Mouse (Mus musculus): Measurements from ENCODE around the gene Gm10188. TPM values are rescaled to one million over a fixed set of nuclear protein-coding genes. Genes with fewer than 3 reads are reported as not detected.
A peak's percentile ranks its signal among the peaks of the same experiment; 100 is the strongest.

Gm10188 gene
- polyA plus RNA-seq (2011; ENCODE audit: insufficient read depth, insufficient read length, low read depth, missing spikeins) = not detected in 2 replicates

GRCm38 (mm10) chr1:132229667-132230066 is at the start of gene Gm10188:
Gm10188 (minus strand) TSS chr1:132229767.
- no peak within 1 kb of the TSS for H3K4me3 ChIP-seq (ENCODE audit: low read depth, low read length)
- H3K4me1 ChIP-seq (ENCODE audit: control insufficient read depth, insufficient read depth, low read length) = no peaks in the 10 kb centered on the region
- no peak within 1 kb of the TSS for H3K27ac ChIP-seq (ENCODE audit: insufficient read depth, low read length)
- H3K27me3 ChIP-seq (ENCODE audit: control insufficient read depth, insufficient read depth, low read length, poor library complexity, severe bottlenecking) = no peaks in the 10 kb centered on the region
- no peak within 1 kb of the TSS for H3K9ac ChIP-seq (ENCODE audit: low read depth, poor library complexity, severe bottlenecking)
- H3K36me3 ChIP-seq (ENCODE audit: control insufficient read depth, insufficient read depth, low read length, poor library complexity, severe bottlenecking) = no peaks in the 10 kb centered on the region
- TF ChIP-seq POLR2A (IDR thresholded peaks at IDR 0.05; ENCODE audit: insufficient read depth, low read length) = no peak
- TF ChIP-seq EP300 (IDR thresholded peaks at IDR 0.05; ENCODE audit: insufficient read depth, low read depth, low read length) = no peak
- no peak for TF ChIP-seq CTCF (IDR thresholded peaks at IDR 0.05; ENCODE audit: low read depth, low read length)
- no peaks in the 10 kb centered on the region for H3K9me3 ChIP-seq (replicated peaks; ENCODE audit: control insufficient read depth, insufficient read depth, low read length, poor library complexity, severe bottlenecking)

GRCm38 (mm10) chr1:132277124-132277523 is 47.6 kb upstream of the Gm10188 start:
- Histone ChIP-seq H3K4me3 (ENCODE audit: low read depth, low read length) (no peak overlapping the region), H3K27me3 (ENCODE audit: control insufficient read depth, insufficient read depth, low read length, poor library complexity, severe bottlenecking) (no peaks in the 10 kb centered on the region), H3K9ac (ENCODE audit: low read depth, poor library complexity, severe bottlenecking) (no peak overlapping the region), H3K27ac (ENCODE audit: insufficient read depth, low read length) (no peak overlapping the region), H3K4me1 (ENCODE audit: control insufficient read depth, insufficient read depth, low read length) (peaks cover 6% of the 10 kb centered on the region), H3K36me3 (ENCODE audit: control insufficient read depth, insufficient read depth, low read length, poor library complexity, severe bottlenecking) (no peaks in the 10 kb centered on the region), H3K9me3 (replicated peaks; ENCODE audit: control insufficient read depth, insufficient read depth, low read length, poor library complexity, severe bottlenecking) (no peaks in the 10 kb centered on the region)
- no peak for TF ChIP-seq POLR2A (IDR thresholded peaks at IDR 0.05; ENCODE audit: insufficient read depth, low read length)
- no peak for TF ChIP-seq CTCF (IDR thresholded peaks at IDR 0.05; ENCODE audit: low read depth, low read length)
- no peak for TF ChIP-seq EP300 (IDR thresholded peaks at IDR 0.05; ENCODE audit: insufficient read depth, low read depth, low read length)

DNA sequence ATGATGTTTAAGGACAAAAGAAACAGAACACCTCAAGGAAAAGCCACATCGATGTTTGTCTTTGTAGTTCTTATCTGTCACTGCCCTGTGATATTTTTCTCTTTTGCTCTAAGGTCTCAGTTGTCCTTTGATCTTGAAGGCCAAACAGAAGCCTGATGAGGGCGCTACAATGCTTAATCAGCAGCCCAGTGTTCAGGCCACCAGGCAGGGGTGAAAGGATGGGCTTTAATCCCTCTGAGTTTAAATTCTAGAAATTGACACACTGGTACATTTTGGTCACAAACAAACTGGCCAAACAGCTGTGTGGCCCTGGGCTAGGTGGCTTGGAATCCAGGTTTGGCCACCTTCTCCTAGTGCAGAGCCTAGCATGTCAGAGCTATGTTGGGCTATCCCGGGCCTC is 47.1 kb upstream of the Gm10188 start:
- H3K27me3 ChIP-seq (ENCODE audit: control insufficient read depth, insufficient read depth, low read length, poor library complexity, severe bottlenecking) = no peaks in the 10 kb centered on the region
- H3K36me3 ChIP-seq (ENCODE audit: control insufficient read depth, insufficient read depth, low read length, poor library complexity, severe bottlenecking) = no peaks in the 10 kb centered on the region
- no peak overlapping the region for H3K9ac ChIP-seq (ENCODE audit: low read depth, poor library complexity, severe bottlenecking)
- no peak overlapping the region for H3K4me3 ChIP-seq (ENCODE audit: low read depth, low read length)
- H3K9me3 ChIP-seq (replicated peaks; ENCODE audit: control insufficient read depth, insufficient read depth, low read length, poor library complexity, severe bottlenecking) = no peaks in the 10 kb centered on the region
- peaks cover 5% of the 10 kb centered on the region for H3K4me1 ChIP-seq (ENCODE audit: control insufficient read depth, insufficient read depth, low read length)
- no peak overlapping the region for H3K27ac ChIP-seq (ENCODE audit: insufficient read depth, low read length)
- TF ChIP-seq EP300 (IDR thresholded peaks at IDR 0.05; ENCODE audit: insufficient read depth, low read depth, low read length) (no peak), CTCF (IDR thresholded peaks at IDR 0.05; ENCODE audit: low read depth, low read length) (peak; percentile 26), POLR2A (IDR thresholded peaks at IDR 0.05; ENCODE audit: insufficient read depth, low read length) (no peak)

GRCm38 (mm10) chr1:132271237-132271636 is 41.7 kb upstream of the Gm10188 start:
- Histone ChIP-seq H3K4me3 (ENCODE audit: low read depth, low read length) (no peak overlapping the region), H3K9ac (ENCODE audit: low read depth, poor library complexity, severe bottlenecking) (no peak overlapping the region), H3K4me1 (ENCODE audit: control insufficient read depth, insufficient read depth, low read length) (peaks cover 6% of the 10 kb centered on the region)

GRCm38 (mm10) chr1:132268418-132269060 is 39.0 kb upstream of the Gm10188 start:
- Histone ChIP-seq H3K36me3 (ENCODE audit: control insufficient read depth, insufficient read depth, low read length, poor library complexity, severe bottlenecking) (no peaks in the 10 kb centered on the region), H3K9ac (ENCODE audit: low read depth, poor library complexity, severe bottlenecking) (peak overlapping the region; percentile 2; the same call in 1 of the 2 replicates), H3K4me3 (ENCODE audit: low read depth, low read length) (no peak overlapping the region), H3K4me1 (ENCODE audit: control insufficient read depth, insufficient read depth, low read length) (peaks cover 10% of the 10 kb centered on the region), H3K27me3 (ENCODE audit: control insufficient read depth, insufficient read depth, low read length, poor library complexity, severe bottlenecking) (no peaks in the 10 kb centered on the region), H3K27ac (ENCODE audit: insufficient read depth, low read length) (peak overlapping the region; percentile 85), H3K9me3 (replicated peaks; ENCODE audit: control insufficient read depth, insufficient read depth, low read length, poor library complexity, severe bottlenecking) (no peaks in the 10 kb centered on the region)
- TF ChIP-seq CTCF (IDR thresholded peaks at IDR 0.05; ENCODE audit: low read depth, low read length) = no peak
- TF ChIP-seq EP300 (IDR thresholded peaks at IDR 0.05; ENCODE audit: insufficient read depth, low read depth, low read length) = peak; percentile 80

More at GRCm38 (mm10) chr1:132271237-132271636, 41.7 kb upstream of the Gm10188 start:
- Histone ChIP-seq H3K27me3 (ENCODE audit: control insufficient read depth, insufficient read depth, low read length, poor library complexity, severe bottlenecking) (no peaks in the 10 kb centered on the region), H3K27ac (ENCODE audit: insufficient read depth, low read length) (no peak overlapping the region), H3K9me3 (replicated peaks; ENCODE audit: control insufficient read depth, insufficient read depth, low read length, poor library complexity, severe bottlenecking) (no peaks in the 10 kb centered on the region), H3K36me3 (ENCODE audit: control insufficient read depth, insufficient read depth, low read length, poor library complexity, severe bottlenecking) (no peaks in the 10 kb centered on the region)
- TF ChIP-seq CTCF (IDR thresholded peaks at IDR 0.05; ENCODE audit: low read depth, low read length) (no peak), EP300 (IDR thresholded peaks at IDR 0.05; ENCODE audit: insufficient read depth, low read depth, low read length) (no peak), POLR2A (IDR thresholded peaks at IDR 0.05; ENCODE audit: insufficient read depth, low read length) (no peak)

GRCm38 (mm10) chr1:132267959-132268358 is 38.4 kb upstream of the Gm10188 start:
- H3K27ac ChIP-seq (ENCODE audit: insufficient read depth, low read length) = peak overlapping the region; percentile 85
- no peaks in the 10 kb centered on the region for H3K36me3 ChIP-seq (ENCODE audit: control insufficient read depth, insufficient read depth, low read length, poor library complexity, severe bottlenecking)
- TF ChIP-seq CTCF (IDR thresholded peaks at IDR 0.05; ENCODE audit: low read depth, low read length) = no peak
- TF ChIP-seq EP300 (IDR thresholded peaks at IDR 0.05; ENCODE audit: insufficient read depth, low read depth, low read length) = no peak
- TF ChIP-seq POLR2A (IDR thresholded peaks at IDR 0.05; ENCODE audit: insufficient read depth, low read length) = no peak
- H3K9ac ChIP-seq (ENCODE audit: low read depth, poor library complexity, severe bottlenecking) = peak overlapping the region; percentile 2; the same call in 1 of the 2 replicates
- H3K4me1 ChIP-seq (ENCODE audit: control insufficient read depth, insufficient read depth, low read length) = peaks cover 10% of the 10 kb centered on the region
- no peaks in the 10 kb centered on the region for H3K9me3 ChIP-seq (replicated peaks; ENCODE audit: control insufficient read depth, insufficient read depth, low read length, poor library complexity, severe bottlenecking)
- no peak overlapping the region for H3K4me3 ChIP-seq (ENCODE audit: low read depth, low read length)
- H3K27me3 ChIP-seq (ENCODE audit: control insufficient read depth, insufficient read depth, low read length, poor library complexity, severe bottlenecking) = no peaks in the 10 kb centered on the region

Measured in ES-Bruce4 (cell line).